Mouse (Mus musculus) limb, embryonic 11.5 days (tissue): Measurements from ENCODE around the gene Ifna1. TPM values are rescaled to one million over a fixed set of nuclear protein-coding genes. Genes with fewer than 3 reads are reported as not detected.

Experiments used
- ATAC-seq: fragments of 200-750 bp; cut with Nextera tagmentation; 2 replicates; pipeline ENCODE4 v1.8.0; 2017; ENCODE audit warnings: low read depth; ENCODE audit not compliant: insufficient number of reproducible peaks, low FRiP score, low TSS enrichment
- DNase-seq: peaks from one replicate; pipeline ENCODE4 v3.0.0-alpha.2; 2015; ENCODE audit warnings: low spot score
- H3K27ac ChIP-seq: fragments of 300-500 bp; sonication (generic); replicated peaks from 2 replicates; pipeline ENCODE4 v1.5.1; 2014; ENCODE audit warnings: low read depth, mild to moderate bottlenecking, low read length
- H3K27me3 ChIP-seq: fragments of 300-500 bp; sonication (generic); 2 replicates; pipeline ENCODE4 v1.6.1; 2014; ENCODE audit warnings: mild to moderate bottlenecking, low read length, mixed read lengths; ENCODE audit not compliant: control insufficient read depth, insufficient read depth
- H3K36me3 ChIP-seq: fragments of 300-500 bp; sonication (generic); 2 replicates; pipeline ENCODE4 v1.6.1; 2014; ENCODE audit warnings: mild to moderate bottlenecking, low read length, moderate library complexity, mixed read lengths; ENCODE audit not compliant: control insufficient read depth, insufficient read depth
- H3K4me1 ChIP-seq: fragments of 300-500 bp; sonication (generic); 2 replicates; pipeline ENCODE4 v1.6.1; 2014; ENCODE audit warnings: low read length, mixed read lengths; ENCODE audit not compliant: control insufficient read depth, insufficient read depth
- H3K4me2 ChIP-seq: fragments of 300-500 bp; sonication (generic); 2 replicates; pipeline ENCODE4 v1.6.1; 2014; ENCODE audit warnings: low read depth, mild to moderate bottlenecking, moderate library complexity; ENCODE audit not compliant: severe bottlenecking
- H3K4me3 ChIP-seq: fragments of 300-500 bp; sonication (generic); 2 replicates; pipeline ENCODE4 v1.5.1; 2014; ENCODE audit warnings: low read depth, low read length
- H3K9ac ChIP-seq: fragments of 300-500 bp; sonication (generic); 2 replicates; pipeline ENCODE4 v1.6.1; 2014; ENCODE audit warnings: mild to moderate bottlenecking, low read length
- H3K9me3 ChIP-seq: fragments of 300-500 bp; sonication (generic); 2 replicates; pipeline ENCODE4 v1.6.1; 2016; ENCODE audit warnings: low read length; ENCODE audit not compliant: control insufficient read depth
- WGBS: fragments of 180-500 bp; shearing (Covaris S2); extraction: QIAGEN DNeasy Blood & Tissue Kit; methylation state at CpG from one replicate; pipeline ENCODE4 v1.1.7; 2014; 5-methylcytosine and 5-hydroxymethylcytosine counted together
- polyA plus RNA-seq: library from polyadenylated mRNA; unstranded; fragments of >200 nt; fragmentation: Nextera tagmentation; extraction: Ambion mirVana; gene quantifications from 2 replicates; pipeline ENCODE4 v1.2.1, GENCODE M21; 2014

Gene Ifna1
- polyA plus RNA-seq, 1 experiment from 2014 or later: not detected

- WGBS: 65% methylated on average over 9 of the region's 9 CpGs
- DNase-seq: no peak
- Histone ChIP-seq H3K9me3 (no peaks in the 10 kb centered on the region), H3K4me3 (no peak overlapping the region), H3K27ac (no peak overlapping the region), H3K4me2 (no peak overlapping the region), H3K4me1 (peaks cover 3% of the 10 kb centered on the region; the same call in 1 of the 2 replicates), H3K36me3 (no peaks in the 10 kb centered on the region), H3K27me3 (peaks cover 2% of the 10 kb centered on the region; the same call in 1 of the 2 replicates), H3K9ac (no peak overlapping the region)
- no peak for ATAC-seq
Observed at GRCm38 (mm10) chr4:88864599-88864998, 14.7 kb downstream of the Ifna1 start.

GRCm38 (mm10) chr4:88865011-88865569, 15.2 kb downstream of the Ifna1 start:
- Histone ChIP-seq H3K4me2 (no peak overlapping the region), H3K36me3 (no peaks in the 10 kb centered on the region), H3K4me1 (peaks cover 3% of the 10 kb centered on the region; the same call in 1 of the 2 replicates), H3K9ac (no peak overlapping the region), H3K9me3 (no peaks in the 10 kb centered on the region), H3K27ac (no peak overlapping the region), H3K4me3 (no peak overlapping the region), H3K27me3 (peaks cover 2% of the 10 kb centered on the region; the same call in 1 of the 2 replicates)
- WGBS: 44% methylated on average over 6 of the region's 6 CpGs
- ATAC-seq (no peak), DNase-seq (no peak)

GRCm38 (mm10) chr4:88867366-88867925, 17.6 kb downstream of the Ifna1 start:
- Histone ChIP-seq H3K27me3 (peaks cover 2% of the 10 kb centered on the region; the same call in 1 of the 2 replicates), H3K4me3 (peak overlapping the region; percentile 48; the same call in 1 of the 2 replicates), H3K9ac (no peak overlapping the region; the same call in 1 of the 2 replicates), H3K9me3 (no peaks in the 10 kb centered on the region), H3K4me2 (peak overlapping the region; percentile 89), H3K4me1 (peaks cover 3% of the 10 kb centered on the region; the same call in 1 of the 2 replicates), H3K27ac (no peak overlapping the region), H3K36me3 (no peaks in the 10 kb centered on the region)
- 3% methylated on average over 8 of the region's 8 CpGs for WGBS
- no peak for ATAC-seq
- peak; percentile 87 for DNase-seq

- peak overlapping the region; percentile 48 for H3K4me3 ChIP-seq
Observed at GRCm38 (mm10) chr4:88867926-88868911, 18.3 kb downstream of the Ifna1 start.

GRCm38 (mm10) chr4:88872691-88873090, 22.8 kb downstream of the Ifna1 start:
- DNase-seq (no peak), ATAC-seq (no peak)
- H3K9me3 ChIP-seq: no peaks in the 10 kb centered on the region
- no peaks in the 10 kb centered on the region for H3K27me3 ChIP-seq
- H3K36me3 ChIP-seq: no peaks in the 10 kb centered on the region
- peaks cover 3% of the 10 kb centered on the region; the same call in 1 of the 2 replicates for H3K4me1 ChIP-seq
- H3K27ac ChIP-seq: no peak overlapping the region
- H3K4me3 ChIP-seq: no peak overlapping the region
- H3K4me2 ChIP-seq: no peak overlapping the region
- 0% methylated on average over 2 of the region's 2 CpGs for WGBS
- no peak overlapping the region for H3K9ac ChIP-seq

More at GRCm38 (mm10) chr4:88867926-88868911, 18.3 kb downstream of the Ifna1 start:
- no peaks in the 10 kb centered on the region for H3K36me3 ChIP-seq
- ATAC-seq (peak; percentile 65), DNase-seq (peak; percentile 56)
- H3K27ac ChIP-seq: no peak overlapping the region
- H3K9ac ChIP-seq: peak overlapping the region; percentile 40; the same call in 1 of the 2 replicates
- H3K27me3 ChIP-seq: peaks cover 2% of the 10 kb centered on the region; the same call in 1 of the 2 replicates
- H3K4me2 ChIP-seq: peak overlapping the region; percentile 89
- 10% methylated on average over 31 of the region's 31 CpGs for WGBS
- peaks cover 3% of the 10 kb centered on the region; the same call in 1 of the 2 replicates for H3K4me1 ChIP-seq
- no peaks in the 10 kb centered on the region for H3K9me3 ChIP-seq

GRCm38 (mm10) chr4:88875435-88876095, 25.7 kb downstream of the Ifna1 start:
- Histone ChIP-seq H3K36me3 (no peaks in the 10 kb centered on the region), H3K4me2 (no peak overlapping the region), H3K4me3 (no peak overlapping the region), H3K9ac (no peak overlapping the region), H3K4me1 (no peaks in the 10 kb centered on the region), H3K9me3 (no peaks in the 10 kb centered on the region), H3K27ac (no peak overlapping the region), H3K27me3 (no peaks in the 10 kb centered on the region)
- WGBS: 60% methylated on average over 4 of the region's 4 CpGs
- DNase-seq: no peak
- no peak for ATAC-seq

GRCm38 (mm10) chr4:88876520-88876919, 26.6 kb downstream of the Ifna1 start:
- no peak overlapping the region for H3K9ac ChIP-seq
- DNase-seq (no peak), ATAC-seq (no peak)
- no peaks in the 10 kb centered on the region for H3K36me3 ChIP-seq
- H3K4me3 ChIP-seq: no peak overlapping the region
- H3K27me3 ChIP-seq: no peaks in the 10 kb centered on the region
- 88% methylated on average over 4 of the region's 4 CpGs for WGBS
- no peaks in the 10 kb centered on the region for H3K4me1 ChIP-seq
- H3K4me2 ChIP-seq: no peak overlapping the region
- no peak overlapping the region for H3K27ac ChIP-seq
- H3K9me3 ChIP-seq: no peaks in the 10 kb centered on the region

GRCm38 (mm10) chr4:88878246-88878645, 28.4 kb downstream of the Ifna1 start:
- ATAC-seq: no peak
- H3K4me3 ChIP-seq: no peak overlapping the region
- no peaks in the 10 kb centered on the region for H3K36me3 ChIP-seq
- H3K4me2 ChIP-seq: no peak overlapping the region
- H3K9ac ChIP-seq: no peak overlapping the region
- no peaks in the 10 kb centered on the region for H3K4me1 ChIP-seq
- DNase-seq: no peak
- H3K27me3 ChIP-seq: no peaks in the 10 kb centered on the region
- 64% methylated on average over 10 of the region's 10 CpGs for WGBS
- H3K27ac ChIP-seq: no peak overlapping the region
- H3K9me3 ChIP-seq: no peaks in the 10 kb centered on the region
